Mouse (Mus musculus): ENCODE data around the gene Polr3b. TPM values are rescaled to one million over a fixed set of nuclear protein-coding genes. Genes with fewer than 3 reads are reported as not detected.

The Polr3b gene
- 10 to 100 TPM; 11.0 to 12.7 TPM for total RNA-seq (2021)

- intact Hi-C loops (cut with DNase I), result loop anchor here (1.0 to 2.0 kb wide), 3 partner anchors 45 to 107 kb away; partner anchors contain the start of genes Ckap4 and Tcp11l2
- peak; percentile 95 to 96 for DNase-seq
Observed at GRCm38 (mm10) chr10:84621826-84622790, at the start of gene Polr3b. TSS of gene Polr3b (plus strand) at chr10:84622292.

GRCm38 (mm10) chr10:84573671-84574420, 48.2 kb upstream of the Polr3b start:
- intact Hi-C loops (cut with DNase I), result no loop called here
- DNase-seq, result no peak

GRCm38 (mm10) chr10:84576029-84576394, 46.1 kb upstream of the Polr3b start:
- intact Hi-C loops (cut with DNase I), result loop anchor here (2.0 to 5.0 kb wide), 3 partner anchors 41 to 59 kb away; partner anchors contain the start of genes Ckap4 and Polr3b
- DNase-seq, result no peak

GRCm38 (mm10) chr10:84576395-84577070, 45.6 kb upstream of the Polr3b start, which contains the start of gene Tcp11l2:
TSS of gene Tcp11l2 (plus strand) at chr10:84576626.
- intact Hi-C loops (cut with DNase I), result loop anchor here (2.0 to 5.0 kb wide), 3 partner anchors 42 to 59 kb away; partner anchors contain the start of genes Ckap4 and Polr3b

GRCm38 (mm10) chr10:84577071-84577727, 44.9 kb upstream of the Polr3b start:
- intact Hi-C loops (cut with DNase I), result loop anchor here (2.0 to 5.0 kb wide), 3 partner anchors 42 to 60 kb away; partner anchors contain the start of genes Ckap4 and Polr3b
- peak; percentile 90 to 91 for DNase-seq

More at GRCm38 (mm10) chr10:84576395-84577070, 45.6 kb upstream of the Polr3b start, which contains the start of gene Tcp11l2:
- DNase-seq, result peak; percentile 96

- peak in 1 of 2 experiments; percentile 36 for DNase-seq
- intact Hi-C loops (cut with DNase I), result loop anchor here (5.0 kb wide), 1 partner anchor 61 kb away; no protein-coding TSS in a partner anchor
Observed at GRCm38 (mm10) chr10:84578738-84579137, 43.4 kb upstream of the Polr3b start.

GRCm38 (mm10) chr10:84579527-84579926, 42.6 kb upstream of the Polr3b start:
- DNase-seq, result no peak
- intact Hi-C loops (cut with DNase I), result loop anchor here (5.0 kb wide), 1 partner anchor 62 kb away; no protein-coding TSS in a partner anchor

GRCm38 (mm10) chr10:84581191-84581590, 40.9 kb upstream of the Polr3b start:
- DNase-seq, result peak; percentile 61 to 65
- intact Hi-C loops (cut with DNase I), result no loop called here

GRCm38 (mm10) chr10:84582236-84582635, 39.9 kb upstream of the Polr3b start:
- no peak for DNase-seq
- intact Hi-C loops (cut with DNase I), result no loop called here

- no peak for DNase-seq
- intact Hi-C loops (cut with DNase I), result no loop called here
Observed at GRCm38 (mm10) chr10:84584451-84585293, 37.4 kb upstream of the Polr3b start.

- intact Hi-C loops (cut with DNase I), result no loop called here
- no peak for DNase-seq
Observed at GRCm38 (mm10) chr10:84585294-84585650, 36.8 kb upstream of the Polr3b start.

- intact Hi-C loops (cut with DNase I), result no loop called here
- peak in 1 of 2 experiments; percentile 42 for DNase-seq
Observed at GRCm38 (mm10) chr10:84590956-84591355, 31.1 kb upstream of the Polr3b start.

- DNase-seq, result peak in 1 of 2 experiments; percentile 46
Observed at GRCm38 (mm10) chr10:84591640-84592148, 30.4 kb upstream of the Polr3b start.

GRCm38 (mm10) chr10:84592745-84593144, 29.3 kb upstream of the Polr3b start:
- DNase-seq, result no peak
- intact Hi-C loops (cut with DNase I), result no loop called here

More at GRCm38 (mm10) chr10:84591640-84592148, 30.4 kb upstream of the Polr3b start:
- intact Hi-C loops (cut with DNase I), result no loop called here

GRCm38 (mm10) chr10:84597127-84597785, 24.8 kb upstream of the Polr3b start:
- peak; percentile 78 to 80 for DNase-seq
- intact Hi-C loops (cut with DNase I), result loop anchor here (1.0 kb wide), 1 partner anchor 64 kb away; no protein-coding TSS in a partner anchor

GRCm38 (mm10) chr10:84598172-84598571, 23.9 kb upstream of the Polr3b start:
- no peak for DNase-seq
- intact Hi-C loops (cut with DNase I), result no loop called here

- intact Hi-C loops (cut with DNase I), result no loop called here
Observed at GRCm38 (mm10) chr10:84600136-84600535, 22.0 kb upstream of the Polr3b start.

GRCm38 (mm10) chr10:84604335-84604734, 17.8 kb upstream of the Polr3b start:
- intact Hi-C loops (cut with DNase I), result no loop called here
- no peak for DNase-seq

More at GRCm38 (mm10) chr10:84600136-84600535, 22.0 kb upstream of the Polr3b start:
- DNase-seq, result no peak
